Mouse (Mus musculus) testis, postnatal 10 days (tissue): ENCODE results near the gene Gm8206.
"Not testable (repeated sequence)": the region's sequence is repeated elsewhere in the genome, so short reads cannot be mapped to it uniquely, and the experiment has no call there.

ENCODE experiments used
- DNase-seq: peaks from one replicate; pipeline ENCODE4 v3.0.0; 2021; ENCODE audit warnings: low spot score

Gene Gm8206

GRCm38 (mm10) chr14:6093842-6094241 is at the start of gene Gm8206:
Gene Gm8206 (minus strand): TSS chr14:6093942.
- not testable (repeated sequence) for DNase-seq

- DNase-seq: not testable (repeated sequence)
Measured at GRCm38 (mm10) chr14:6125707-6126106, 32.0 kb upstream of the Gm8206 start, which contains the start of gene Gm3476. Gene Gm3476 (minus strand): TSS chr14:6125807.

- peak; percentile 63 for DNase-seq
Measured at GRCm38 (mm10) chr14:6108272-6108925, 14.7 kb upstream of the Gm8206 start, which contains the start of gene Gm3468. Gene Gm3468 (minus strand): TSS chr14:6108665.

GRCm38 (mm10) chr14:6107500-6107899 is 13.8 kb upstream of the Gm8206 start:
- not testable (repeated sequence) for DNase-seq

- DNase-seq: not testable (repeated sequence)
Measured at GRCm38 (mm10) chr14:6058167-6058566, 35.6 kb downstream of the Gm8206 start, which contains the start of gene Gm6337. Gene Gm6337 (minus strand): TSS chr14:6058267.

DNA sequence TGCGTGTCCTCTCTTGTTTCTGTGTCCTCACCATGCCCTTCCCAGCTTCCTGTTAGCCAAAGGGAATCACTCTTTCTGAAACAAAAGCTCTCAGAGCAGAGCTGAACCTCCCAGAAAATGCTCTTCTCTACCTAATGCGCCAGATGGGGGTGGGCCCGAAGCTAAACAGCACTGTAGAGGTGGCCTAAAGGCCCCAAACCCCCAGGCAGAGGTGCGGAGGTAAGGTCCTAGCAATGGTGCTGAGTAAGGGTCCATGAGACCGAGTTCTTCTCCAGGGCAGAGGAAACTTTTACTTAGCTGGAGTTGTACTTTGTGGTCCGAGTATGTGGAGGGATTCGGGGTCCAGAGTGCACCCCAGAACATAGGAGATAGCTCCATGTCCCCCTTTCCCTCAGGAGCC is 106.6 kb downstream of the Gm8206 start:
- DNase-seq: peak; percentile 43

DNA sequence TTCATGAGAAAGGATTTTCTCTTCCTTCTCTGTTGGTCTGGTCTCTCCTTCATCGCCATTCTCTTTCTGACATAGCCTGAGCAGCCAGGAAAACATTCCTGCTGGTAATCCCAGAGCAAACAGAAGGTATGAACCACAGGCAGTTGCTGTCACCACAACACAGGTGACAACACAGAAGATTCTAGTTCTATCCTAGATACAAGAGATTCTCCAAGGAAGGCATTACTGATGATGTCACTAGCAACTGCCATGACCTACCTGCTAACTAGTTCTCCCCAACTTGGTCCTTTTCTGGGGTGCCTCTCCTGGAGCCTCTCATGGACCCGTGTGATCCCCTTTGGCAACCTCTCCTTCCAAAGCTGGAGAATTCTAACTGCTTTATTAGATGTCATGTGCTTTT is 114.7 kb downstream of the Gm8206 start, which contains the start of gene Gm3453:
Gm3453 (minus strand) TSS at position 101 of the 400 bp plus-strand sequence.
- DNase-seq: not testable (repeated sequence)
